Mouse (Mus musculus) neural tube, embryonic 11.5 days (tissue): ENCODE measurements around the gene Cnih2. TPM values are rescaled to one million over a fixed set of nuclear protein-coding genes. Genes with fewer than 3 reads are reported as not detected.

ENCODE experiments used
- ATAC-seq: fragments of 200-750 bp; cut with Nextera tagmentation; 2 replicates; pipeline ENCODE4 v1.8.0; 2017; ENCODE audit warnings: moderate number of reproducible peaks, mild to moderate bottlenecking, moderate TSS enrichment, moderate library complexity; ENCODE audit not compliant: insufficient read depth, low FRiP score, low TSS enrichment
- DNase-seq: peaks from one replicate; pipeline ENCODE4 v3.0.0-alpha.2; 2015; ENCODE audit warnings: low spot score
- H3K27ac ChIP-seq: fragments of 300-500 bp; sonication (generic); 2 replicates; pipeline ENCODE4 v1.5.1; 2014; ENCODE audit warnings: low read depth, mild to moderate bottlenecking, low read length
- H3K27me3 ChIP-seq: fragments of 300-500 bp; sonication (generic); 2 replicates; pipeline ENCODE4 v1.6.1; 2014; ENCODE audit warnings: mild to moderate bottlenecking, low read length, mixed read lengths; ENCODE audit not compliant: control insufficient read depth, insufficient read depth
- H3K36me3 ChIP-seq: fragments of 300-500 bp; sonication (generic); 2 replicates; pipeline ENCODE4 v1.6.1; 2014; ENCODE audit warnings: mild to moderate bottlenecking, low read length, moderate library complexity, mixed read lengths; ENCODE audit not compliant: control insufficient read depth, insufficient read depth
- H3K4me1 ChIP-seq: fragments of 300-500 bp; sonication (generic); 2 replicates; pipeline ENCODE4 v1.6.1; 2014; ENCODE audit warnings: low read length, mixed read lengths; ENCODE audit not compliant: control insufficient read depth, insufficient read depth
- H3K4me2 ChIP-seq: fragments of 300-500 bp; sonication (generic); 2 replicates; pipeline ENCODE4 v1.6.1; 2014; ENCODE audit warnings: low read depth, mild to moderate bottlenecking, moderate library complexity
- H3K4me3 ChIP-seq: fragments of 300-500 bp; sonication (generic); 2 replicates; pipeline ENCODE4 v1.5.1; 2014; ENCODE audit warnings: low read depth, low read length
- H3K9ac ChIP-seq: fragments of 300-500 bp; sonication (generic); 2 replicates; pipeline ENCODE4 v1.6.1; 2014; ENCODE audit warnings: mild to moderate bottlenecking, low read length
- H3K9me3 ChIP-seq: fragments of 300-500 bp; sonication (generic); 2 replicates; pipeline ENCODE4 v1.6.1; 2016; ENCODE audit warnings: low read length; ENCODE audit not compliant: control insufficient read depth
- WGBS: fragments of 180-500 bp; shearing (Covaris S2); extraction: QIAGEN DNeasy Blood & Tissue Kit; methylation state at CpG from one replicate; pipeline ENCODE4 v1.1.7; 2014; 5-methylcytosine and 5-hydroxymethylcytosine counted together
- polyA plus RNA-seq: library from polyadenylated mRNA; unstranded; fragments of >200 nt; fragmentation: Nextera tagmentation; extraction: Ambion mirVana; gene quantifications from 2 replicates; pipeline ENCODE4 v1.2.1, GENCODE M21; 2014

Cnih2 gene
- polyA plus RNA-seq, 1 experiment from 2014 or later, result 127 TPM

DNA sequence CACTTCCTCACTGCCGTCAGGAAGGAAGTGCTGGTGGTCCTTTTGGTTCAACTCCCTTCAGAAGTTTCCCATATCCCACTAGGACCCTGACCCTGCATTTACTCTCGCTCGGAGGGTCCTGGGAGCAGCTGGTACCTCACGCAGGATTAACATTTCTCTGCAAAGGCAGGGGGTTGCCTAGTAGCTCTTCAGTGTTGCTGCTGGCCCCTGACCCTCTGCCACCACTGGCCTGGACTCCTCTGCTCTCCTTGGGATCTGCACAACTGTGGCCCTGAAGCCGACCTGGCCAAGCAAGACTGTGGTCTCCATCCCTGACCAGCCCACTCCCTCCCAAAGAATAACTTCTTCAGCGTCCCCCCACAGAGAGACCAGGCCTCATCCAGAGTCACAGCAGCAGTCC, 49.0 kb downstream of the Cnih2 start:
- no peak overlapping the region for H3K4me2 ChIP-seq
- peaks cover 6% of the 10 kb centered on the region for H3K36me3 ChIP-seq
- H3K9me3 ChIP-seq, result no peaks in the 10 kb centered on the region
- DNase-seq (no peak), ATAC-seq (no peak)
- H3K9ac ChIP-seq, result no peak overlapping the region
- H3K27me3 ChIP-seq, result peaks cover 34% of the 10 kb centered on the region
- 81% methylated on average over 6 of the region's 6 CpGs for WGBS
- no peak overlapping the region for H3K27ac ChIP-seq
- no peak overlapping the region for H3K4me3 ChIP-seq
- no peaks in the 10 kb centered on the region for H3K4me1 ChIP-seq

DNA sequence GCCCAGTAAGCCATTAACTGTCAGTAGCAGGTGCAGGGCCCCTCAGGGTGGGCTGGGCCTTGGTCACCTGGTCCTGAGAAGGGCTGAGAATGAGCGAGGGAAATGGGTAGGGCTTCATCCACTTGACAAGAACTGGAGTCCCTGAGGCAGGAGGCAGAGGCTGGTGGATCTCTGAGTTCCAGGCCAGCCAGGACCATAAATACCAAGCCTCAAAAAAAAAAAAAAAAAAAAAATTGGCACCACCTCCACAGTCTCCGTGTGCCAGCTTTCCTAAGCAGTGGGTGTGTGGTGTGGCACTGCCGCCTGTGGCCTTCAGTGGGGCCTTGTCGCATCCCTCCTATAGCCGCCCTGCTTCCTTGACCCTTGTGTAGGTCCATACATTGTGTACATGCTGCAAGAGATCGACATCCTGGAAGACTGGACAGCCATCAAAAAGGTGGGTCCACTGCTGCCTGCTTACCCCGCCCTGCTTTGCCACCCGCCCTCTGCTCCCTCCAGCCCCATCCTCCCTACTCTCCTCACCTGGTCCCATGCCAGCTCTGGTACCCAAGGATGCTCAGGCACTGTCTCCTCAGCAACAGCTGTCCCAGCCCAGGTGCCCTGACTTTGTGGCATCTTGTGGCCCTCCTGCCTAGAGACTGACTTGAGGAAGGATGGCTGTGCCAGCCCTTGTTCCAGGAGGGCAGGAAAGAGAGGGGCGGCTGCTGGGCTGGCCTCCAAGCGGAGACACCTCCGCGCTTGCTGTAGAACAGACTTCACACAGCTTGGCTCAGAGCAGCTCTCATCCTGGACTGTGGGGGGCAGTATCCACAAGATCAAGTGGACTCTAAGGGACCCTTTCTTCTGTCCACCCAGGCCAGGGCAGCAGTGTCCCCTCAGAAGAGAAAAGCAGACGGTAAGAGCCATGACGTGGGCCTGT, 49.9 kb downstream of the Cnih2 start:
- Histone ChIP-seq H3K36me3 (peaks cover 6% of the 10 kb centered on the region), H3K27ac (no peak overlapping the region), H3K4me1 (no peaks in the 10 kb centered on the region), H3K9me3 (no peaks in the 10 kb centered on the region), H3K4me2 (no peak overlapping the region), H3K27me3 (peaks cover 29% of the 10 kb centered on the region), H3K9ac (no peak overlapping the region), H3K4me3 (no peak overlapping the region)
- no peak for ATAC-seq
- DNase-seq, result no peak
- 87% methylated on average over 14 of the region's 14 CpGs for WGBS

DNA sequence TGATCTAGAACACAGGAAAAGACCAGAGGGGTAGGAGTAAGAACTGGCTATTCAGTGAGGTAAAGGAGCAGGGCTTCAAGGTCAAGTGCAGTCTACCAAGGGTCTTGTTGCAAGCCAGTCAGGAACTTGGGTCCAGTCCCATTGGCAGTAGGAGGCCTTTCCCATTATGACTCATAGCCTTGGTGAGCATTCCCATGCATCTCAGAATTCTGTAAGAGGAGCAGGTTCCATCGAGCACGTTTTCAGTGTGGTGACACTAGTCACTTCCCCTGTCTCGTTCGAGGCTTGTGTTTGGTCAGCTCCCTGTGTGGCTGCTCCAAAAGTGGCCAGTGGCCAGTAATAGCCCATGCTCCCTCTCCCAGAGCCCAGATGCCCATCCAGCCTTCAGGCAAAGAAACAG, 52.8 kb downstream of the Cnih2 start:
- peaks cover 6% of the 10 kb centered on the region for H3K36me3 ChIP-seq
- ATAC-seq, result no peak

More for the DNA sequence above, 52.8 kb downstream of the Cnih2 start:
- Histone ChIP-seq H3K4me3 (no peak overlapping the region), H3K4me2 (no peak overlapping the region), H3K27ac (no peak overlapping the region), H3K9me3 (no peaks in the 10 kb centered on the region), H3K4me1 (peaks cover 9% of the 10 kb centered on the region), H3K27me3 (peaks cover 1% of the 10 kb centered on the region; the same call in 1 of the 2 replicates), H3K9ac (no peak overlapping the region)
- DNase-seq, result no peak
- 85% methylated on average over 4 of the region's 4 CpGs for WGBS

Other genes with a start within 250 kb of the Cnih2 start
- 40.6 and 41.8 TPM in 2 replicates for gene Ctsf, start 243.4 kb downstream of the Cnih2 start, polyA plus RNA-seq
- gene Actn3, start 220.6 kb downstream of the Cnih2 start, polyA plus RNA-seq, result 5.9 and 6.5 TPM in 2 replicates
- 12.1 and 14.1 TPM in 2 replicates for gene Zdhhc24, start 219.9 kb downstream of the Cnih2 start, polyA plus RNA-seq
- 4.8 and 7.9 TPM in 2 replicates for gene Bbs1, start 191.9 kb downstream of the Cnih2 start, polyA plus RNA-seq
- 164 and 171 TPM in 2 replicates for gene Dpp3, start 170.2 kb downstream of the Cnih2 start, polyA plus RNA-seq
- 3.4 and 3.5 TPM in 2 replicates for gene Peli3, start 155.4 kb downstream of the Cnih2 start, polyA plus RNA-seq
- gene Mrpl11, start 136.4 kb downstream of the Cnih2 start, polyA plus RNA-seq, result 143 and 150 TPM in 2 replicates
- gene Npas4, start 108.2 kb downstream of the Cnih2 start, polyA plus RNA-seq, result 0.12 TPM in 1 of 2 replicates, not detected in the other
- 3.9 and 6.2 TPM in 2 replicates for gene Slc29a2, start 74.7 kb downstream of the Cnih2 start, polyA plus RNA-seq
- 37.9 and 39.8 TPM in 2 replicates for gene B4gat1, start 59.7 kb downstream of the Cnih2 start, polyA plus RNA-seq
- 1.2 and 2.8 TPM in 2 replicates for gene AC124502.3, start 59.6 kb downstream of the Cnih2 start, polyA plus RNA-seq
- gene Brms1, start 57.2 kb downstream of the Cnih2 start, polyA plus RNA-seq, result 65.5 and 78.9 TPM in 2 replicates
- gene Rin1, start 48.0 kb downstream of the Cnih2 start, polyA plus RNA-seq, result 1.1 and 2.3 TPM in 2 replicates
- gene Cd248, start 30.4 kb downstream of the Cnih2 start, polyA plus RNA-seq, result 30.1 and 34.7 TPM in 2 replicates
- gene Tmem151a, start 13.0 kb downstream of the Cnih2 start, polyA plus RNA-seq, result 1.8 and 2.0 TPM in 2 replicates
- gene Yif1a, start 10.0 kb downstream of the Cnih2 start, polyA plus RNA-seq, result 80.4 and 88.0 TPM in 2 replicates
- gene Rab1b, start 8.6 kb upstream of the Cnih2 start, polyA plus RNA-seq, result 250 and 266 TPM in 2 replicates
- 40.2 and 43.5 TPM in 2 replicates for gene Klc2, start 20.0 kb upstream of the Cnih2 start, polyA plus RNA-seq
- gene Pacs1, start 174.6 kb upstream of the Cnih2 start, polyA plus RNA-seq, result 29.8 and 30.5 TPM in 2 replicates
- 405 and 416 TPM in 2 replicates for gene Sf3b2, start 196.9 kb upstream of the Cnih2 start, polyA plus RNA-seq
- 16.2 and 17.8 TPM in 2 replicates for gene Gal3st3, start 199.8 kb upstream of the Cnih2 start, polyA plus RNA-seq
- not detected in 2 replicates for gene Catsper1, start 237.2 kb upstream of the Cnih2 start, polyA plus RNA-seq